Mouse (Mus musculus) heart, adult 2 months (tissue): ENCODE results near the gene Rps6ka5. TPM values are rescaled to one million over a fixed set of nuclear protein-coding genes. Genes with fewer than 3 reads are reported as not detected.

ENCODE experiments used
- DNase-seq, 2 experiments: peaks; one replicate each; pipeline ENCODE4 v3.0.0; 2021
- H3K27ac ChIP-seq: fragments of 200-600 bp; 2 replicates; pipeline ENCODE4 v1.8.1; 2022
- H3K27me3 ChIP-seq: fragments of 200-500 bp; 2 replicates; pipeline ENCODE4 v1.6.1; 2012; ENCODE audit warnings: mild to moderate bottlenecking, low read length, inconsistent platforms, mixed read lengths; ENCODE audit not compliant: control insufficient read depth, insufficient read depth
- H3K36me3 ChIP-seq: fragments of 200-500 bp; 2 replicates; pipeline ENCODE4 v1.6.1; 2012; ENCODE audit warnings: low read length, inconsistent platforms; ENCODE audit not compliant: control insufficient read depth, insufficient read depth
- H3K4me1 ChIP-seq: fragments of 200-500 bp; 2 replicates; pipeline ENCODE4 v1.6.1; 2011; ENCODE audit warnings: low read length; ENCODE audit not compliant: control insufficient read depth, insufficient read depth
- H3K4me3 ChIP-seq: fragments of 200-600 bp; 2 replicates; pipeline ENCODE4 v1.8.1; 2022
- H3K79me2 ChIP-seq: fragments of 200-500 bp; replicated peaks from 2 replicates; pipeline ENCODE4 v1.6.1; 2012; ENCODE audit warnings: mild to moderate bottlenecking, inconsistent platforms, low read length, moderate library complexity, mixed read lengths; ENCODE audit not compliant: control insufficient read depth, insufficient read depth
- H3K9ac ChIP-seq: fragments of 200-500 bp; 2 replicates; pipeline ENCODE4 v1.6.1; 2012; ENCODE audit warnings: low read depth, mild to moderate bottlenecking, control low read depth, inconsistent platforms, low read length, mixed read lengths
- CTCF ChIP-seq: fragments of 200-600 bp; IDR thresholded peaks from 2 replicates; pipeline ENCODE4 v1.8.1; 2022; ENCODE audit warnings: antibody characterized with exemption, mild to moderate bottlenecking, moderate library complexity
- EP300 ChIP-seq: fragments of 200-500 bp; IDR thresholded peaks from 2 replicates; pipeline ENCODE4 v1.6.1; 2011; ENCODE audit warnings: low read depth, low read length, control low read depth; ENCODE audit not compliant: insufficient read depth
- POLR2A ChIP-seq: fragments of 200-500 bp; IDR thresholded peaks from 2 replicates; pipeline ENCODE4 v1.6.1; 2011; ENCODE audit warnings: mild to moderate bottlenecking, low read depth, low read length, control low read depth; ENCODE audit not compliant: insufficient read depth
- WGBS: fragments of 180-500 bp; shearing (Covaris S2); methylation state at CpG from one replicate; pipeline ENCODE4 v1.1.7; 2018; 5-methylcytosine and 5-hydroxymethylcytosine counted together
- intact Hi-C: fragments of 180-260 bp; cut with DNase I; formaldehyde crosslinking; loops from one replicate; pipeline ENCODE4 v1.15.1; 2025
- polyA plus RNA-seq: library from polyadenylated mRNA; depleted of rRNA; stranded (reverse); fragments of >200 nt; gene quantifications from 2 replicates; pipeline ENCODE4 v1.2.3, GENCODE M21; 2012
- total RNA-seq, 2 experiments: library from RNA; stranded (reverse); gene quantifications; 2 replicates each; pipeline ENCODE4 v1.2.3; 2021

The Rps6ka5 gene
- total and polyA plus RNA-seq, 3 experiments, result 2.1 to 13.5 (median 10.8) TPM

DNA sequence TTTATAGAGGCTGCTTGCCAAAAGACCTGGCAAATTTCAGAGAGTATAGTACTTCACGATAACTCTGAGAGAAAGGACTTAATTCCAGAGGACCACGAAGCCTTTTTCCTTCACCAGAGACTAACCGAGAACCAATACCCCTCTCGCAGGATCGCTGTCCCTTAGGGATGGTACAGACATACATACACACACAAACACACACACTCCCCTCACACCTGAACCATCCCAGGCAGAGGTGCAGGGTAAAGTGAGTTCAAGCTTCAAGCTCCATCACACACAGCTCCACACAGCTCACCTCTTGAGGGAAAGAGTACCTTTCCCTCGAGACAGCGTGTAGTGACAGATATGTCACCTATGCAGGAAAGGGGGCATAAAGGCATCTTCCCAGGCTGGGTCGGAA, 2.6 kb downstream of the Rps6ka5 start:
- Histone ChIP-seq H3K9ac (peak overlapping the region; percentile 88), H3K79me2 (peaks cover 2% of the 10 kb centered on the region; the same call in 1 of the 2 replicates), H3K4me1 (peaks cover 3% of the 10 kb centered on the region), H3K4me3 (peak overlapping the region; percentile 69), H3K27me3 (no peaks in the 10 kb centered on the region), H3K36me3 (no peaks in the 10 kb centered on the region), H3K27ac (peak overlapping the region; percentile 93)
- TF ChIP-seq CTCF (no peak), POLR2A (no peak), EP300 (no peak)
- WGBS, result 0% methylated on average over 8 of the region's 8 CpGs
- no peak for DNase-seq
- intact Hi-C loops, result loop anchor here (1.0 to 10.0 kb wide), 4 partner anchors 55 to 201 kb away; partner anchors contain the start of gene Dglucy

DNA sequence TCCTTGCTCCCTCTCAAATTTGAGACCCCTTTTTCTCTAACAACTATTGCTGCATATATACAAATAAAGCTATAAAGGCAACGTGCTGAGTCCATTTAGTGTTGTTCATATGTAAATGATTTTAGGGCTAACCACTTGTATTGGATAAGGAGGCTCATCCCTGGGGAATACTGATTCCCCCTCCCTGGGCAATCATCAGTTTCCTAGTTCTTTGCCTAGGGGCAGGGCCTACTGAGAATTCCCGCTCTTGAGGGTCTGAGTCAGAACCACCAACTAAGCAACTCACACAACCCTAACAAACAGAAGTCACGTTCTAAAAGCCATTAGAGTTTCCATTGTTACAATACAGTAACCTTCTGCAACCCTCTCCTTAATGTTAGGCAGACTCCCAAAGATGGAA, 6.0 kb downstream of the Rps6ka5 start:
- Histone ChIP-seq H3K4me3 (no peak overlapping the region), H3K27me3 (no peaks in the 10 kb centered on the region), H3K4me1 (peaks cover 6% of the 10 kb centered on the region), H3K9ac (no peak overlapping the region), H3K36me3 (no peaks in the 10 kb centered on the region), H3K27ac (no peak overlapping the region), H3K79me2 (peaks cover 2% of the 10 kb centered on the region; the same call in 1 of the 2 replicates)
- DNase-seq, result no peak
- 71% methylated on average over 3 of the region's 3 CpGs for WGBS
- intact Hi-C loops, result loop anchor here (5.0 to 10.0 kb wide), 2 partner anchors 78 to 204 kb away; no protein-coding TSS in a partner anchor
- TF ChIP-seq CTCF (no peak), POLR2A (no peak), EP300 (no peak)

DNA sequence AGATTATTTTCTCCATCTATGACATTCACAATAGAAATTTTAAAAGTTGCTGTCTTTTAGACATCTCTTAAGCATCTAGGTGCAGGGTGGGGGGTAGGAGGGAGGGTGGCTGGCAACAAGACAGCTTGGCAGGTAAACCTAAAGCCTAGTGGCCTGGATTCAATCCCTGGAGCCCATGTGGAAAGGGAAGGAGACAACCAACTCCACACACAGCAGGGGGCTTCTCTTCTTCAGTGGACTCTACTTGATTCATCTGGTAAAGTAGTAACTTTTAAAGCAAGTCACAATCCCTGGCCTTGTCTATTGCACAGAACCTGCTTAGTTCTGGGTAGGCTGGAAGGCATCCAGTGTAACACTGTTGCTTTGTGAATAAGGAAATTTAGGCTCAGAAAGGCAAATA, 9.3 kb downstream of the Rps6ka5 start:
- no peak for DNase-seq
- H3K9ac ChIP-seq, result no peak overlapping the region
- peaks cover 2% of the 10 kb centered on the region; the same call in 1 of the 2 replicates for H3K79me2 ChIP-seq
- no peak for TF ChIP-seq EP300
- H3K4me1 ChIP-seq, result peaks cover 3% of the 10 kb centered on the region; the same call in 1 of the 2 replicates
- H3K27me3 ChIP-seq, result no peaks in the 10 kb centered on the region
- no peaks in the 10 kb centered on the region for H3K36me3 ChIP-seq
- intact Hi-C loops, result no loop called here
- no peak overlapping the region for H3K27ac ChIP-seq
- H3K4me3 ChIP-seq, result no peak overlapping the region

DNA sequence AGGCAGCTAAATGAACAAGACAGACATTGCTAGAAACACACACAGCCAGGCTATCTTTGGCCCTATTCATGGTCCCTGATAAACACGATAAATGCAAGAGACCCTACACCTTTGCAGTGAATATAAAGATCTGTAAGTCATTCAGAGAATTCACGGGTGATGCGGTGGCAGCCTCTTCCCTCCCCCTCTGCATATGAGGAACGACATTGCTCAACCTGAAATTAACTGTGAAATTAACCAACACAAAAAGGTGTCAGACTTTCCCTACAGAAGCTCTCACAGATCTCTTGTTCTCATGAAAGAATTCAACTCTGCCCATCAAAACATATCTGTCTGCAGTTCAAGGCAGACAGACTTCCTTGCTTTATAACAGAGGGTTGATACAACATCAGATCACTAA, 9.8 kb downstream of the Rps6ka5 start:
- Histone ChIP-seq H3K27ac (no peak overlapping the region), H3K4me1 (peaks cover 3% of the 10 kb centered on the region), H3K36me3 (no peaks in the 10 kb centered on the region), H3K9ac (no peak overlapping the region), H3K79me2 (peaks cover 2% of the 10 kb centered on the region; the same call in 1 of the 2 replicates), H3K4me3 (no peak overlapping the region), H3K27me3 (no peaks in the 10 kb centered on the region)
- DNase-seq, result no peak
- 38% methylated on average over 4 of the region's 4 CpGs for WGBS
- intact Hi-C loops, result no loop called here
- TF ChIP-seq POLR2A (no peak), EP300 (no peak), CTCF (no peak)

DNA sequence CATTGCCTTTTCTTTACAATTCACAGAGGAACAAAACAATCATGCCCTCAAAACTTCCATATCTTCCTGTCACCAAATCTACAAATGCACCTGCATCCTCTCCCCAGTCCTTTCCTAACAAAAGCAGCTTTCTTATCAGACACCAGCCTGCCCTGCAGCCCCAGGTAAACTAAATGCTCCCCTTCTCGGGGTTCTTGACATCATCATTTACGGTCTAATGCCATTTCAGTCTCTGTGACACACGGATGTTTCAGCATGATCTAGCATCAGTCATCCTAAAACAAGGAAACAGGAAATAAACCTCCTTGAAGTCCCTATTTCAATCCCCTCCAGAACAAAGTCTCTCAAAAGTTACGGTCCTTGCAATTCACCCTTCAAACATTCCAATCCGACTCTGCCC, 15.0 kb downstream of the Rps6ka5 start:
- no peak overlapping the region for H3K27ac ChIP-seq
- intact Hi-C loops, result no loop called here
- H3K9ac ChIP-seq, result no peak overlapping the region
- H3K27me3 ChIP-seq, result no peaks in the 10 kb centered on the region
- no peak overlapping the region for H3K4me3 ChIP-seq
- peaks cover 9% of the 10 kb centered on the region for H3K36me3 ChIP-seq
- TF ChIP-seq CTCF, result no peak
- TF ChIP-seq EP300, result no peak
- TF ChIP-seq POLR2A, result no peak
- no peak for DNase-seq
- H3K79me2 ChIP-seq, result peaks cover 5% of the 10 kb centered on the region; the same call in 1 of the 2 replicates
- WGBS, result 49% methylated on average over 5 of the region's 5 CpGs
- peaks cover 4% of the 10 kb centered on the region for H3K4me1 ChIP-seq

DNA sequence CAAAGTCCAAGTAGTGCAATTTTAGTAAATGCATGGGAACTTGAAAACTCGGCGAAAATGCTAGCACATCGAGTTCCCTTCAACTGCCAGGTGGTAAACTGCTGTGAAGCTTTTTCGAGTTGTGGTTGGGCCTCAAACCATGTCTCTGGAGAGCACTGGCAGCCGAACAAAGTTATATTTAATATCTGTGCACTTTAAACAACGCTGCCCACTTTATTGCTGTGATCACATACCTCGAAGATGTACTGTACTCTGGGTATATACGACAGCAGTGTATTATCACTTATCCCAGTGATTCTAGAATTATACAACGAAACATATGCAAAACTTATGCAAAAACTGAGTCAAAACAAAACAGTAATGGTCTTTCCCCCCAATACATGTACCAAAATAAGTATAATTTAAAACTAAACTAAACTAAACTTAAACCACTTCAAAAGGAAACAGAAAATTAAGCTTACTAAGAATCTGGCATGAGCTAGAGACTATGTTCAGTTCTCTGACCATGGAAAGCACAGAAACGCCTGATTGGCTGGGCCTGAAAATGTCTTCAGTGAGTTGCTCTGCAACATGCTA, 15.6 kb downstream of the Rps6ka5 start:
- no peak for TF ChIP-seq POLR2A
- TF ChIP-seq EP300, result no peak
- no peak for TF ChIP-seq CTCF
- Histone ChIP-seq H3K9ac (no peak overlapping the region), H3K4me3 (no peak overlapping the region), H3K36me3 (peaks cover 9% of the 10 kb centered on the region), H3K27me3 (no peaks in the 10 kb centered on the region), H3K79me2 (peaks cover 5% of the 10 kb centered on the region; the same call in 1 of the 2 replicates), H3K4me1 (peaks cover 2% of the 10 kb centered on the region), H3K27ac (peak overlapping the region; percentile 6; the same call in 1 of the 2 replicates)
- intact Hi-C loops, result no loop called here
- DNase-seq, result no peak
- WGBS, result 43% methylated on average over 10 of the region's 10 CpGs
